Mouse (Mus musculus) kidney, adult 2 months (tissue): ENCODE measurements around the gene Lmod1.

Experiments used
- CTCF ChIP-seq: fragments of 200-500 bp; conservative IDR thresholded peaks from 2 replicates; pipeline ENCODE4 v1.5.1; 2011; ENCODE audit warnings: low read depth, mild to moderate bottlenecking, control low read depth, low read length, moderate library complexity, mixed read lengths; ENCODE audit not compliant: insufficient read depth, insufficient read length
- POLR2A ChIP-seq: fragments of 200-500 bp; IDR thresholded peaks from one replicate; pipeline ENCODE4 v1.6.1; 2011; ENCODE audit warnings: low read depth, low read length, control low read depth

- TF ChIP-seq CTCF (no peak), POLR2A (no peak)
Measured at GRCm38 (mm10) chr1:135374868-135375581, 50.4 kb downstream of the Lmod1 start, which contains the start of gene Shisa4.
